Mouse (Mus musculus) embryonic facial prominence, embryonic 13.5 days (tissue): ENCODE data around the gene Plxnb1. TPM values are rescaled to one million over a fixed set of nuclear protein-coding genes. Genes with fewer than 3 reads are reported as not detected.

Experiments used
- ATAC-seq: fragments of 200-750 bp; cut with Nextera tagmentation; 2 replicates; pipeline ENCODE4 v1.8.0; 2017; ENCODE audit warnings: low read depth; ENCODE audit not compliant: insufficient number of reproducible peaks, insufficient read depth, low FRiP score, low TSS enrichment
- H3K27ac ChIP-seq: fragments of 300-500 bp; sonication (generic); 2 replicates; pipeline ENCODE4 v1.5.1; 2015; ENCODE audit warnings: moderate library complexity, mild to moderate bottlenecking, inconsistent platforms
- H3K27me3 ChIP-seq: fragments of 300-500 bp; sonication (generic); 2 replicates; pipeline ENCODE4 v1.6.1; 2015; ENCODE audit warnings: mild to moderate bottlenecking, inconsistent platforms
- H3K36me3 ChIP-seq: fragments of 300-500 bp; sonication (generic); 2 replicates; pipeline ENCODE4 v1.6.1; 2015; ENCODE audit warnings: mild to moderate bottlenecking, inconsistent platforms
- H3K4me1 ChIP-seq: fragments of 300-500 bp; sonication (generic); 2 replicates; pipeline ENCODE4 v1.6.1; 2015; ENCODE audit warnings: inconsistent platforms
- H3K4me2 ChIP-seq: fragments of 300-500 bp; sonication (generic); 2 replicates; pipeline ENCODE4 v1.6.1; 2015; ENCODE audit warnings: moderate library complexity, mild to moderate bottlenecking, inconsistent platforms
- H3K4me3 ChIP-seq: fragments of 300-500 bp; sonication (generic); 2 replicates; pipeline ENCODE4 v1.5.1; 2015; ENCODE audit warnings: mild to moderate bottlenecking, inconsistent platforms
- H3K9ac ChIP-seq: fragments of 300-500 bp; sonication (generic); 2 replicates; pipeline ENCODE4 v1.6.1; 2015; ENCODE audit warnings: mild to moderate bottlenecking, inconsistent platforms
- H3K9me3 ChIP-seq: fragments of 300-500 bp; sonication (generic); 2 replicates; pipeline ENCODE4 v1.6.1; 2016; ENCODE audit warnings: inconsistent platforms
- WGBS: fragments of 180-500 bp; shearing (Covaris S2); methylation state at CpG from one replicate; pipeline ENCODE4 v1.1.7; 2015; ENCODE audit warnings: mixed read lengths; 5-methylcytosine and 5-hydroxymethylcytosine counted together
- polyA plus RNA-seq: library from polyadenylated mRNA; unstranded; fragments of >200 nt; fragmentation: Nextera tagmentation; extraction: Ambion mirVana; gene quantifications from 2 replicates; pipeline ENCODE4 v1.2.1, GENCODE M21; 2015

Plxnb1 gene
- polyA plus RNA-seq, 1 experiment from 2014 or later = 13.1 TPM

DNA sequence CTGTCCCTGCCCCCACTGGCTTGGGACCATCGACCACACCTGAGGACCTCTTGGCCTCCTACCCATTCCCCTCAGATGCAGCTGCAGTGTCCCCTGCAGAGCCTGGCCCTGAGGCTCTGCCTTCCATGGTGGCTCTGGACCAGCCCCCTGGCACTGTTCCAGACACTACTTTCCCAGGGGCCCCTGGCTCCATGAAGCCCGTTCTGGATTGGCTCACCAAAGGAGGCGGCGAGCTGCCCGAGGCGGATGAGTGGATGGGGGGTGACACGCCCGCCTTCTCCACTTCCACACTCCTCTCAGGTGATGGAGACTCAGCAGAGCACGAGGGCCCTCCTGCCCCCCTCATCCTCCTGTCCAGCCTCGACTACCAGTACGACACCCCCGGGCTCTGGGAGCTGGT lies 9.8 kb downstream of the Plxnb1 start:
- peaks cover 16% of the 10 kb centered on the region for H3K4me1 ChIP-seq
- no peak for ATAC-seq
- no peak overlapping the region for H3K4me3 ChIP-seq
- no peaks in the 10 kb centered on the region for H3K9me3 ChIP-seq
- H3K4me2 ChIP-seq = no peak overlapping the region
- WGBS = 81% methylated on average over 12 of the region's 12 CpGs
- H3K27me3 ChIP-seq = no peaks in the 10 kb centered on the region
- no peak overlapping the region for H3K27ac ChIP-seq
- 0 out of 2 replicates have a peak overlapping the region, but pooled peaks have one; percentile 36 for H3K9ac ChIP-seq
- H3K36me3 ChIP-seq = peaks cover 93% of the 10 kb centered on the region

DNA sequence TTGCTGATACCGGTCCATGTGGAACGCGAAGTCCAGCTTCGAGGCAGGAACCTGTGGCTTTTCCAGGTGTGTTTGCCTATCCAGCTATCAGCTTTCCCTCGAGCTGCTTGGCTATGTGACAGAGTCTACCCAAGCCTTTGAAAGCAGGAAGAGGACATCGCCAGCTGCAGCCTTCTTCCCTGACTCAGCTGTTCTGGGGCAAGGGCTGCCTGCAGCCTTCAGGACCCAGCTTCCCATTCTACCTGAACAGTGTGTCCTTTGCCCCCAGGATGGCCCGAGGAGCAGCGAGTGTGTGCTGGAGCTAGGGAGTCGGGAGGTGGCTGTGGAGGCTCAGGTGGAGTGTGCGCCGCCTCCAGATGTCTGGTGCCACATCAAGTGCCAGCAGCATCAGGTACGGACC lies 10.5 kb downstream of the Plxnb1 start:
- no peak overlapping the region for H3K27ac ChIP-seq
- no peak overlapping the region for H3K4me2 ChIP-seq
- no peaks in the 10 kb centered on the region for H3K27me3 ChIP-seq
- no peak for ATAC-seq
- H3K4me1 ChIP-seq = peaks cover 16% of the 10 kb centered on the region
- WGBS = 93% methylated on average over 12 of the region's 12 CpGs
- H3K9me3 ChIP-seq = no peaks in the 10 kb centered on the region
- no peak overlapping the region for H3K9ac ChIP-seq
- H3K4me3 ChIP-seq = no peak overlapping the region
- H3K36me3 ChIP-seq = peaks cover 93% of the 10 kb centered on the region

DNA sequence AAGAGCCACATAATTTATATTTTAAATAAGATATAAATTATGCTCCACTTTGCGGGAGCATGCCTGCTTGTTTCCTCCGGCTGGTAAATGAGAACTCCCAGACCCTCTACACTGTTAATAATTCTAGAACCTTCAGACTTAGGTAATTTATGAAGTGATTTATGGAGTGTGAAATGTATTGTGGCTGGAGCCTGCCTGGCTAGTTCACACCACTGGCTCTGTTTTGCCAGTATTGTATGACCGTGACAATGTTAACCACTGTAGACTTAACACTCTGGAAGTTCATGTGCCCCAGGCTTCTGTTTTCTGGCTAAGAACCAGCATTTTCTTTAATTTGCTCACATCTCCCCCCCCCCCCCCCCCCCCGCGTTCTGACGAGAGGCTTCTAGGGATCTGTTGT lies 12.2 kb downstream of the Plxnb1 start:
- Histone ChIP-seq H3K4me3 (no peak overlapping the region), H3K4me1 (peaks cover 7% of the 10 kb centered on the region), H3K4me2 (no peak overlapping the region), H3K9ac (no peak overlapping the region), H3K27me3 (no peaks in the 10 kb centered on the region), H3K36me3 (peaks cover 95% of the 10 kb centered on the region), H3K27ac (no peak overlapping the region), H3K9me3 (no peaks in the 10 kb centered on the region)
- 77% methylated on average over 5 of the region's 6 CpGs for WGBS
- no peak for ATAC-seq

DNA sequence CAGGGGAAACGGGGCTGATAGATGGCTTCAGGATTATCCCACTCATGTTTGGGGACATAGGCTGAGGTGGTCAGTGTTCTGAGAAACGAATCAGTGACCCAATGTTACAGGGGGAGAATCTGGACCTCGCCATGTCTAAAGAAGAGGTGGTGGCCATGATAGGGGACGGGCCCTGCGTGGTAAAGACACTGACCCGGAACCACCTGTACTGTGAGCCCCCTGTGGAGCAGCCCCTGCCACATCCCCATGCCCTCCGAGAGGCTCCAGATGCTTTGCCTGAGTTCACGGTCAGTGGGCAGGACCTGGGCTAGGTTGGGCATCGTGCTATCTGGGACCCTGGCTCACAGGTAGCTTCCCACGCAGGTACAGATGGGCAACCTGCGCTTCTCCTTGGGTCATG lies 15.1 kb downstream of the Plxnb1 start:
- no peaks in the 10 kb centered on the region; the same call in 1 of the 2 replicates for H3K4me1 ChIP-seq
- H3K9ac ChIP-seq = no peak overlapping the region
- no peaks in the 10 kb centered on the region for H3K9me3 ChIP-seq
- ATAC-seq = no peak
- no peak overlapping the region for H3K4me3 ChIP-seq
- H3K27ac ChIP-seq = no peak overlapping the region
- no peaks in the 10 kb centered on the region for H3K27me3 ChIP-seq
- WGBS = 96% methylated on average over 11 of the region's 11 CpGs
- H3K4me2 ChIP-seq = no peak overlapping the region
- peaks cover 95% of the 10 kb centered on the region for H3K36me3 ChIP-seq

DNA sequence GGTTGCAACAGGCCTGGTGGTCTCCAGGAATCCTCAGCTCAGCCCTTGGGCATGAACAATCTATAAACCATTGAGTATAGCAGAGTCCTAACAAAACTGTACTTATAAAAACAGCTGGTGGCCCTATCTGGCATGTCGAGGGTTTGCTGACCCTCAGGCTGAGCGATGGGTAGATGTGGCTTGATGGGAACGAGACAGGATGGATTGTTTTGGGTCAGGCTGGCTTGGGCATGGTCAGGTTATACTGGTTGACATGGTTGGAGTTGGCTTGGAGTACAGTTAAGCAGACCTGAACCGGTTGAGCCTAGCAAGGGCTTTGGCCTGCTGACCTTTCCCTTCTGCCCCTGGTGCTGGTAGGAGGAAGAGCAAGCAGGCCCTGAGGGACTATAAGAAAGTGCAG lies 15.9 kb downstream of the Plxnb1 start:
- H3K36me3 ChIP-seq = peaks cover 95% of the 10 kb centered on the region
- no peak overlapping the region for H3K9ac ChIP-seq
- ATAC-seq = no peak
- no peak overlapping the region for H3K4me3 ChIP-seq
- H3K4me1 ChIP-seq = no peaks in the 10 kb centered on the region
- no peak overlapping the region for H3K4me2 ChIP-seq
- 84% methylated on average over 4 of the region's 4 CpGs for WGBS
- H3K27me3 ChIP-seq = no peaks in the 10 kb centered on the region
- no peak overlapping the region for H3K27ac ChIP-seq
- H3K9me3 ChIP-seq = no peaks in the 10 kb centered on the region

DNA sequence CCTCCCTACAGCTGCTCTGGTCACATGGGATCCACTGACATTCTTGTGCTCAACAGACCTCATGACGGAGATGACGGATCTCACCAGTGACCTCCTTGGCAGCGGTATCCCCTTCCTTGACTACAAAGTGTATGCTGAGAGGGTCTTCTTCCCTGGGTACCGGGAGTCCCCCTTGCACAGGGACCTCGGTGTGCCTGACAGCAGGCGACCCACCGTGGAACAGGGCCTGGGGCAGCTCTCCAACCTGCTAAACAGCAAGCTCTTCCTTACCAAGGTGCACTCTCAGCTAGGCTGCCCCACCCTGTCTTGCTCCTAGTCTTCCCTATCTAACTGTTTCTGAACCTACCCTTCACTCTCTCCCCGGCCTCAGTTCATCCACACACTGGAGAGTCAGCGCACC lies 16.4 kb downstream of the Plxnb1 start:
- peaks cover 95% of the 10 kb centered on the region for H3K36me3 ChIP-seq
- H3K4me2 ChIP-seq = no peak overlapping the region
- 92% methylated on average over 9 of the region's 9 CpGs for WGBS

DNA sequence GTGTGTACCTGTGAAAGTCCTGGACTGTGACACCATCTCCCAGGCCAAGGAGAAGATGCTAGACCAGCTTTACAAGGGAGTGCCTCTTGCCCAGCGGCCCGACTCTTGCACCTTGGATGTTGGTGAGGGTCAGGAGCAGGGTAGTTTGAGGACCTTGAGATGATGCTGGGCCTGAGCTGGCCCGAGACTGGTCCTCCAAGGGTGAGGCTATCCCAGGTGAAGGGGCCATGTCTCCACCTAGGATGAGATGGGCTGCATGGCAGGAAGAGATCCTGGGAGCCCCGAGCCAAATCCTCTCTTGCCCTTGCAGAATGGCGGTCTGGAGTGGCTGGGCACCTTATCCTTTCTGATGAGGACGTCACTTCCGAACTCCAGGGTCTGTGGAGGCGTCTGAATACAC lies 18.1 kb downstream of the Plxnb1 start:
- 88% methylated on average over 8 of the region's 8 CpGs for WGBS
- Histone ChIP-seq H3K4me2 (no peak overlapping the region), H3K9ac (no peak overlapping the region), H3K27ac (no peak overlapping the region), H3K27me3 (no peaks in the 10 kb centered on the region), H3K9me3 (no peaks in the 10 kb centered on the region), H3K4me1 (no peaks in the 10 kb centered on the region), H3K36me3 (peaks cover 100% of the 10 kb centered on the region), H3K4me3 (no peak overlapping the region)
- no peak for ATAC-seq

More for the DNA sequence above, 16.4 kb downstream of the Plxnb1 start:
- no peaks in the 10 kb centered on the region for H3K27me3 ChIP-seq
- ATAC-seq = no peak
- H3K9ac ChIP-seq = no peak overlapping the region
- no peak overlapping the region for H3K4me3 ChIP-seq
- no peaks in the 10 kb centered on the region for H3K4me1 ChIP-seq
- H3K27ac ChIP-seq = no peak overlapping the region
- no peaks in the 10 kb centered on the region for H3K9me3 ChIP-seq

DNA sequence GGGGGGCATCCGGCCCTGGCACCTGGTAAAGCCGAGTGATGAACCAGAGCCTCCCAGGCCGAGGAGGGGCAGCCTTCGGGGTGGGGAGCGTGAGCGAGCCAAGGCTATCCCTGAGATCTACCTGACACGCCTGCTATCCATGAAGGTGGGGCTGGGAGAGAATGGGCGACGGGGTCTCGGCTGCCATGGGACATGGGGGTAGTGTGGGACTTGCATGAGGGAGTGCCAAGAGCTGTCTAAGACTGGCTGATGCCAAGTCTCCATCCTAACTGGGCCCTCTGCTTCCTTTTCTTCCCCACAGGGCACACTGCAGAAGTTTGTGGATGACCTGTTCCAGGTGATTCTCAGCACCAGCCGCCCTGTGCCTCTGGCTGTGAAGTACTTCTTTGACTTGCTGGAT lies 19.1 kb downstream of the Plxnb1 start:
- Histone ChIP-seq H3K4me2 (no peak overlapping the region), H3K27me3 (no peaks in the 10 kb centered on the region), H3K4me3 (no peak overlapping the region), H3K36me3 (peaks cover 100% of the 10 kb centered on the region), H3K27ac (no peak overlapping the region), H3K9me3 (no peaks in the 10 kb centered on the region), H3K9ac (no peak overlapping the region), H3K4me1 (no peaks in the 10 kb centered on the region)
- 95% methylated on average over 11 of the region's 11 CpGs for WGBS
- no peak for ATAC-seq

DNA sequence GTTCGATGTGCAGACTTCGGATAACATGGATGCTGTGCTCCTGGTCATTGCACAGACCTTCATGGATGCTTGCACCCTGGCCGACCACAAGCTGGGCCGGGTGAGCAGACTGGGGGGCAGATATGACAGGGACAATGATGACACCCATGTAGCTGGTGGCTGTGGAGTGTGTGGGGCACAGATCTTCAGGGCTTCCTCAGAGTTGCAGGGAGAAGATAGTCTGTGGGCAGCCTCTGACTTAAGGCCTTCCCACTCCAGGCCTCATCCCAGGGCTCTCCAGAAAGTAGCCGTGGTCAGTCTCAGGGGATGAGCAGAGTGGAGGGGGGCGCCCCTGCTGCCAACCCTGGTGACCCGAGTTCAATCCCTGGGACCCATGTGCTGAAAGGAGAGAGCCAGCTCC lies 19.7 kb downstream of the Plxnb1 start:
- H3K4me3 ChIP-seq = no peak overlapping the region
- H3K36me3 ChIP-seq = peaks cover 100% of the 10 kb centered on the region
- H3K27ac ChIP-seq = no peak overlapping the region
- ATAC-seq = no peak
- no peak overlapping the region for H3K4me2 ChIP-seq
- H3K4me1 ChIP-seq = no peaks in the 10 kb centered on the region
- H3K9ac ChIP-seq = no peak overlapping the region
- H3K27me3 ChIP-seq = no peaks in the 10 kb centered on the region
- no peaks in the 10 kb centered on the region for H3K9me3 ChIP-seq
- WGBS = 87% methylated on average over 7 of the region's 7 CpGs

DNA sequence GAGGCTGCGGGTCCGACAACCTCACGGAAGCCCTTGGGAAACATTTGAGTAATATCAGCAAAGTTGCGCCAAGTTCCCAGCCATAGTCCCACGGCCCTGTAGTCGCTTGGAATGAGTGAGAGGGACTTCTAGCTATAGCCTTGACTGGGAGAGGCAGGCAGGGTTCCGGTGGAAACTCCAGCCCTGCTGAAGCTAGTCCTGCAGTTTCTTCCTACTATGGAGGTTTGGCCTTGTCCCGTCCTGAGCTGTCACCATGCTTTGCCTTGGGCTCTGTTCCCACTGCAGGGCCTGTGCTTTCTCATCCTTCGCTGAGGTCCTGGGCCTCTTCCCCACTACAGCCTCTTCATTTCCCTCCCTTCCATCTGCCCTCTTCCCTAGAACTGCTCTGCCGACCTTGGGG lies 21.0 kb downstream of the Plxnb1 start:
- Histone ChIP-seq H3K4me1 (no peaks in the 10 kb centered on the region), H3K9me3 (no peaks in the 10 kb centered on the region), H3K27ac (no peak overlapping the region), H3K36me3 (peaks cover 88% of the 10 kb centered on the region), H3K4me3 (no peak overlapping the region), H3K27me3 (no peaks in the 10 kb centered on the region), H3K4me2 (no peak overlapping the region), H3K9ac (no peak overlapping the region)
- no peak for ATAC-seq
- WGBS = 94% methylated on average over 10 of the region's 10 CpGs

DNA sequence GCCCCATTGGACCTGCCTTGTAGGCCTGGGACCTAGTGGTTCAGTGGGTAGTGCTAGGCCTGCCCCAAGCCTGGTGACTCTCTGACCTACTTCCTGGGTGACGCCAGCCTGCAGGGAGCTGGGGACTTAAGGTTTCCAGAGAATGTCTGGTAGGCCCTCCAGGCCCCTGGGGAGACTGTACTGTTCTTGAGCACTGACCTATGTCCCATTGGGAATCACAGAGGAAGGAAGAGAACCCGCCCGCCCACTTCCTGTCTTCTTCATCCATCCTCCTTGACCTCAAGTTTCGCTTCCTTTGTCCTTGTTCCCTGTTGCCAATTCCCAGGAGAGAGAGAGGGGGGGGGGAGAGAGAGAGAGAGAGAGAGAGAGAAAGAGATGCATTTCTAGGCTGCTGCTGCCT lies 22.9 kb downstream of the Plxnb1 start:
- no peak overlapping the region for H3K4me3 ChIP-seq
- H3K36me3 ChIP-seq = peaks cover 69% of the 10 kb centered on the region
- H3K4me2 ChIP-seq = no peak overlapping the region
- no peak for ATAC-seq
- no peaks in the 10 kb centered on the region for H3K27me3 ChIP-seq
- no peak overlapping the region for H3K27ac ChIP-seq
- WGBS = 88% methylated on average over 4 of the region's 4 CpGs
- no peak overlapping the region for H3K9ac ChIP-seq
- H3K4me1 ChIP-seq = no peaks in the 10 kb centered on the region; the same call in 1 of the 2 replicates
- no peaks in the 10 kb centered on the region for H3K9me3 ChIP-seq

DNA sequence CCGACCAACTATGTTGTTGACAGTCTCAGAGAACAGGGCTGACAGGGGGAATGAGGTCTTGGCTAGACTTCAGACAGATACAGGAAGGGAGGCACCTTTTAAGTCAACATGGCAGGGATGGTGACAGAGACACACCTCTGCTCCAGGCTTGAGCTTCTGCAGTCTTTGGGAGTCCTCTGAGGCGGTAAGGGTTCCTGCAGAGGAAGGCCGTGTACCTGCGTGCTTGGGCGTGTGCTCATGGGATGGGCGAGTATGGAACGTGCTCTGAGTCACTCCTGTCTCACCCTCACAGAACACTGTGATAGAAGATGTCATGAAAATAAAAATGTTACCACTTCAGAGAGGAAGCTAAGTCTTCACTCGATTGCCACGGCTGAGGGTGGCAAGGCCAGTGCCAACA lies 24.4 kb downstream of the Plxnb1 start:
- H3K36me3 ChIP-seq = peaks cover 54% of the 10 kb centered on the region
- no peaks in the 10 kb centered on the region for H3K27me3 ChIP-seq
- H3K4me3 ChIP-seq = no peak overlapping the region
- no peak overlapping the region for H3K4me2 ChIP-seq
- no peaks in the 10 kb centered on the region; the same call in 1 of the 2 replicates for H3K4me1 ChIP-seq
- H3K9ac ChIP-seq = no peak overlapping the region
- no peaks in the 10 kb centered on the region for H3K9me3 ChIP-seq
- ATAC-seq = no peak
- no peak overlapping the region; the same call in none of the 2 replicates for H3K27ac ChIP-seq
- WGBS = 82% methylated on average over 9 of the region's 9 CpGs

DNA sequence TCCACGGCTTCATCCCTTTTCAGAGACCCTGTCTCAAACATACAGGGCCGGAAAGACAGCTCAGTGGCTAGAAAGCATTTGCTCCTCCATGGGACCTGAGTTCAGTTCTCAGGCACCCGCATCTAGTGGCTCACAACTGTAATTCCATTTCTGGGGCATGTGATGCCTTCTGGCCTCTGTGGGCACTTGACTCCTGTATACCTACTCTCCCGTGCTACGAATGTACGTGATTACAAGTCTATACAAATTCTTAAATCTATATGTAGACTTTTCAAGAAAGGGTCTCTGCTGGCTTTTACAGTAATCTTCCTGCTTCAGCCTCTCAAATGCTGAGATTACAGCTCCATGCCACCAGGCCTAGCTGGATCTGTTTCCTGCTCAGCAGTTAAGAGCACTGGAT lies 25.8 kb downstream of the Plxnb1 start:
- Histone ChIP-seq H3K4me1 (no peaks in the 10 kb centered on the region; the same call in 1 of the 2 replicates), H3K4me2 (no peak overlapping the region), H3K9ac (no peak overlapping the region), H3K4me3 (no peak overlapping the region), H3K27me3 (no peaks in the 10 kb centered on the region), H3K9me3 (no peaks in the 10 kb centered on the region), H3K36me3 (peaks cover 41% of the 10 kb centered on the region), H3K27ac (no peak overlapping the region)
- 90% methylated on average over 6 of the region's 6 CpGs for WGBS
- no peak for ATAC-seq
